Mouse (Mus musculus) adrenal gland, adult 2 months (tissue): ENCODE measurements around the gene Rabl3. TPM values are rescaled to one million over a fixed set of nuclear protein-coding genes. Genes with fewer than 3 reads are reported as not detected.

Source experiments
- DNase-seq: peaks from one replicate; pipeline ENCODE4 v3.0.0; 2021
- long read RNA-seq: library from polyadenylated mRNA; stranded (forward); transcript quantifications from one replicate; pipeline ENCODE4 v2.0.0, GENCODE M21; 2021
- polyA plus RNA-seq: library from polyadenylated mRNA; depleted of rRNA; stranded (reverse); fragments of >200 nt; gene quantifications from 2 replicates; pipeline ENCODE4 v1.2.3, GENCODE M21; 2012; rRNA removed
- total RNA-seq, 2 experiments: library from RNA; stranded (reverse); gene quantifications; 2 replicates each; pipeline ENCODE4 v1.2.3; 2021

The Rabl3 gene
- 10 to 100 TPM in 1 of 2 experiments, 1 to 10 TPM in 1; 7.6 to 10.3 TPM for total RNA-seq
- 0.27 and 0.55 TPM in 2 replicates for polyA plus RNA-seq
- long read RNA-seq, partial matches to known transcripts: 1 of 3 reads
- long read RNA-seq, other reads (novel, unspliced or antisense): 0 of 3 reads

GRCm38 (mm10) chr16:37539611-37540580 is at the start of gene Rabl3, which contains the start of gene Gtf2e1:
Rabl3 (plus strand) TSS chr16:37539885.
Gtf2e1 (minus strand) TSS chr16:37539789.
- DNase-seq: peak; percentile 98

GRCm38 (mm10) chr16:37495017-37495416 is 44.7 kb upstream of the Rabl3 start:
- no peak for DNase-seq

GRCm38 (mm10) chr16:37498581-37498980 is 41.1 kb upstream of the Rabl3 start:
- no peak for DNase-seq

- no peak for DNase-seq
Measured at GRCm38 (mm10) chr16:37504517-37504916, 35.2 kb upstream of the Rabl3 start.

GRCm38 (mm10) chr16:37506751-37507150 is 32.9 kb upstream of the Rabl3 start:
- DNase-seq: no peak

- no peak for DNase-seq
Measured at GRCm38 (mm10) chr16:37511489-37511888, 28.2 kb upstream of the Rabl3 start.

- DNase-seq: no peak
Measured at GRCm38 (mm10) chr16:37514644-37515043, 25.0 kb upstream of the Rabl3 start.

- no peak for DNase-seq
Measured at GRCm38 (mm10) chr16:37516376-37516993, 23.2 kb upstream of the Rabl3 start.

GRCm38 (mm10) chr16:37517596-37518211 is 22.0 kb upstream of the Rabl3 start:
- DNase-seq: no peak

GRCm38 (mm10) chr16:37518662-37519061 is 21.0 kb upstream of the Rabl3 start:
- no peak for DNase-seq

GRCm38 (mm10) chr16:37519721-37520120 is 20.0 kb upstream of the Rabl3 start:
- DNase-seq: no peak

GRCm38 (mm10) chr16:37520190-37521040 is 19.3 kb upstream of the Rabl3 start:
- DNase-seq: no peak

- no peak for DNase-seq
Measured at GRCm38 (mm10) chr16:37522100-37522697, 17.5 kb upstream of the Rabl3 start.

GRCm38 (mm10) chr16:37525121-37525520 is 14.6 kb upstream of the Rabl3 start:
- DNase-seq: no peak

- no peak for DNase-seq
Measured at GRCm38 (mm10) chr16:37526688-37527223, 12.9 kb upstream of the Rabl3 start.

GRCm38 (mm10) chr16:37530170-37530569 is 9.5 kb upstream of the Rabl3 start:
- DNase-seq: peak; percentile 15

GRCm38 (mm10) chr16:37532046-37532445 is 7.6 kb upstream of the Rabl3 start:
- DNase-seq: no peak

GRCm38 (mm10) chr16:37533369-37534068 is 6.2 kb upstream of the Rabl3 start:
- DNase-seq: no peak

GRCm38 (mm10) chr16:37539240-37539610 is 460 bp upstream of the Rabl3 start:
- DNase-seq: no peak

GRCm38 (mm10) chr16:37540776-37541175 is 1.1 kb downstream of the Rabl3 start:
- no peak for DNase-seq
